Mouse (Mus musculus) urinary bladder, adult 2 months (tissue): ENCODE data around the gene Tspo. TPM values are rescaled to one million over a fixed set of nuclear protein-coding genes. Genes with fewer than 3 reads are reported as not detected.

Experiments
- polyA plus RNA-seq: library from polyadenylated mRNA; depleted of rRNA; stranded (reverse); fragments of >200 nt; gene quantifications from 2 replicates; pipeline ENCODE4 v1.2.3, GENCODE M21; 2012; rRNA removed

The Tspo gene
- polyA plus RNA-seq, 1 experiment: 260 TPM

Other genes starting within 250 kb of the Tspo start
- 68.2 and 69.5 TPM in 2 replicates for gene Arfgap3, start 213.3 kb upstream of the Tspo start, polyA plus RNA-seq
- gene Pacsin2, start 99.0 kb upstream of the Tspo start, polyA plus RNA-seq: 71.5 and 88.1 TPM in 2 replicates
- gene Ttll1, start 52.7 kb upstream of the Tspo start, polyA plus RNA-seq: 15.1 and 23.2 TPM in 2 replicates
- 20.2 and 22.4 TPM in 2 replicates for gene Bik, start 36.7 kb upstream of the Tspo start, polyA plus RNA-seq
- 22.5 and 23.5 TPM in 2 replicates for gene Mcat, start 195 bp downstream of the Tspo start, polyA plus RNA-seq
- gene Ttll12, start 31.6 kb downstream of the Tspo start, polyA plus RNA-seq: 11.2 and 11.7 TPM in 2 replicates
- 9.4 and 18.5 TPM in 2 replicates for gene Scube1, start 161.4 kb downstream of the Tspo start, polyA plus RNA-seq
- 0.03 TPM in 1 of 2 replicates, not detected in the other for gene Mpped1, start 215.9 kb downstream of the Tspo start, polyA plus RNA-seq